ENCODE assay signal across 8 mouse cellular contexts in the genomic region with DNA sequence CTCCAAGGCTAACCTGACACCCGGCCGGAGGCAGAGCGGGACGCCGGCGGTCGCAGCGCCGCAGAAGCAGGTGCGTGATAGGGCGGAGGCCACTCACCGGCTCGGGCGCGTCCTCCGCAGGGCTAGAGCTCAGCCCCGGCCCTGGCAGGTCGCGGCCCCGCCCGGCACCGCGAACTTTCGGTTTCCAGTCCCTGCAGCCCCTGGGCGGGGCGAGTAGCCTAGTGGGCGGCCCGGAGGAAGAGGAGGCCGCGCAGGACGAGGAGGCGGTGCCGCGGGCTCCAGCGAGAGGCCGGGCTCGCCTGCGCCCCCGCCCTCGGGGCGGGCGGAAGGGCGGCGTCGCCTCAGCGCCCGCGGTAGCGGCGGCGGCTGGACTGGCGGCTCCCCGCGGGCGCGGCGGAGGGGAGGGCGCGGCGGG. TPM values are rescaled to one million over a fixed set of nuclear protein-coding genes. Genes with fewer than 3 reads are reported as not detected.
DNase-seq lines count a peak whose midpoint lies in the region; ATAC-seq and TF ChIP-seq lines count a peak whose summit lies in the region.

No protein-coding gene starts in this region.

- peak overlapping the region; percentile 80 for H3K4me3 ChIP-seq in embryonic facial prominence, embryonic 13.5 days
- peak overlapping the region; percentile 98 for H3K4me3 ChIP-seq in heart, adult 2 months
- H3K4me3 ChIP-seq in liver, adult 2 months (ENCODE audit: insufficient read depth, low read depth, low read length), result peak overlapping the region; percentile 91

- H3K9me3 ChIP-seq in embryonic facial prominence, embryonic 13.5 days, result no peaks in the 10 kb centered on the region

- H3K36me3 ChIP-seq in embryonic facial prominence, embryonic 13.5 days, result peaks cover 33% of the 10 kb centered on the region
- peaks cover 21% of the 10 kb centered on the region for H3K36me3 ChIP-seq in heart, adult 2 months (ENCODE audit: control insufficient read depth, insufficient read depth, low read length)
- peaks cover 19% of the 10 kb centered on the region; the same call in 1 of the 2 replicates for H3K36me3 ChIP-seq in liver, adult 2 months (ENCODE audit: control insufficient read depth, insufficient read depth, low read length)

- no peak for TF ChIP-seq CTCF in heart, adult 2 months (IDR thresholded peaks at IDR 0.05)
- TF ChIP-seq CTCF in liver, adult 2 months (IDR thresholded peaks at IDR 0.05; ENCODE audit: low read depth, low read length), result no peak

- ATAC-seq in embryonic facial prominence, embryonic 13.5 days (ENCODE audit: insufficient number of reproducible peaks, insufficient read depth, low FRiP score, low TSS enrichment, low read depth), result peak; percentile 88
- ATAC-seq in monocyte, adult 5-6 weeks (replicated peaks; ENCODE audit: insufficient number of reproducible peaks, low FRiP score, low TSS enrichment, poor library complexity, severe bottlenecking), result peak; percentile 75

- intact Hi-C loops in heart, adult 2 months (cut with DNase I), result loop anchor here (5.0 kb wide), 3 partner anchors 65 to 360 kb away; partner anchors contain the start of genes B4galt5, Slc9a8 and Stau1

- no peak for TF ChIP-seq EP300 in heart, adult 2 months (IDR thresholded peaks at IDR 0.05; ENCODE audit: insufficient read depth, low read depth, low read length)

- H3K4me1 ChIP-seq in embryonic facial prominence, embryonic 13.5 days, result peaks cover 37% of the 10 kb centered on the region
- H3K4me1 ChIP-seq in heart, adult 2 months (ENCODE audit: control insufficient read depth, insufficient read depth, low read length), result peaks cover 17% of the 10 kb centered on the region
- H3K4me1 ChIP-seq in liver, adult 2 months (ENCODE audit: control insufficient read depth, insufficient read depth, low read length), result peaks cover 19% of the 10 kb centered on the region

- TF ChIP-seq POLR2A in heart, adult 2 months (IDR thresholded peaks at IDR 0.05; ENCODE audit: insufficient read depth, low read depth, low read length), result peak; percentile 85
- TF ChIP-seq POLR2A in liver, adult 2 months (IDR thresholded peaks at IDR 0.05; ENCODE audit: extremely low read depth, insufficient read depth, low read length), result peak; percentile 75

- H3K4me2 ChIP-seq in embryonic facial prominence, embryonic 13.5 days, result peak overlapping the region; percentile 72

- peak overlapping the region; percentile 91 for H3K9ac ChIP-seq in embryonic facial prominence, embryonic 13.5 days
- peak overlapping the region; percentile 100 for H3K9ac ChIP-seq in heart, adult 2 months (ENCODE audit: low read depth, low read length)
- peak overlapping the region; percentile 91 for H3K9ac ChIP-seq in liver, adult 2 months (ENCODE audit: low read depth, low read length)

- no peaks in the 10 kb centered on the region for H3K27me3 ChIP-seq in embryonic facial prominence, embryonic 13.5 days
- no peaks in the 10 kb centered on the region for H3K27me3 ChIP-seq in heart, adult 2 months (ENCODE audit: control insufficient read depth, insufficient read depth, low read length)
- H3K27me3 ChIP-seq in liver, adult 2 months (ENCODE audit: control insufficient read depth, insufficient read depth, low read length), result no peaks in the 10 kb centered on the region

- peak; percentile 90 for DNase-seq in layer of hippocampus, adult 11-12 months (ENCODE audit: low spot score)
- DNase-seq in layer of hippocampus, adult 9-10 months (ENCODE audit: low spot score), result no peak
- peak; percentile 97 to 99 for DNase-seq in heart, adult 2 months
- peak; percentile 95 to 96 for DNase-seq in kidney, adult 8-10 months
- peak; percentile 80 for DNase-seq in liver, adult 2 months (ENCODE audit: extremely low read depth, low read depth, low spot score)
- DNase-seq in spleen, postnatal 36 days (ENCODE audit: low spot score in 2 of 2), result peak; percentile 98

- peaks cover 8% of the 10 kb centered on the region for H3K79me2 ChIP-seq in heart, adult 2 months (replicated peaks; ENCODE audit: control insufficient read depth, insufficient read depth, low read length)
- peaks cover 10% of the 10 kb centered on the region; the same call in 1 of the 2 replicates for H3K79me2 ChIP-seq in liver, adult 2 months (ENCODE audit: control insufficient read depth, insufficient read depth, low read length)

- peak overlapping the region; percentile 90 for H3K27ac ChIP-seq in embryonic facial prominence, embryonic 13.5 days
- peak overlapping the region; percentile 98 for H3K27ac ChIP-seq in heart, adult 2 months
- H3K27ac ChIP-seq in liver, adult 2 months (replicated peaks; ENCODE audit: insufficient read depth, low read depth, low read length), result peak overlapping the region; percentile 84

- WGBS in embryonic facial prominence, embryonic 13.5 days, result under 1% methylated on average over 48 of the region's 60 CpGs
- 1% methylated on average over 60 of the region's 60 CpGs for whole genome bisulfite sequencing in heart, adult 2 months
- under 1% methylated on average over 52 of the region's 60 CpGs for WGBS in liver, adult 2 months

RNA-seq across cellular contexts. Expression of gene Znfx1, which starts 0.3 kb away (rescaled TPM):
- 5.5 and 7.7 TPM in 2 replicates for polyA plus RNA-seq in embryonic facial prominence, embryonic 13.5 days (2015; fragmentation: Nextera tagmentation; extraction: Ambion mirVana)
- 10 to 100 TPM; 37.4 to 39.3 TPM for total RNA-seq in heart, adult 2 months (2021)
- 21.9 and 29.1 TPM in 2 replicates for polyA plus RNA-seq in heart, adult 2 months (2012; rRNA removed)
- 21.6 and 23.8 TPM in 2 replicates for total RNA-seq in liver, adult 2 months (2014; rRNA removed)
- polyA plus RNA-seq in liver, adult 2 months (2012; rRNA removed), result 20.5 and 23.3 TPM in 2 replicates
- 25.0 to 58.3 TPM (median 29.7 TPM) in 3 replicates for total RNA-seq in monocyte, adult 5-6 weeks (2017)

RNA-seq across cellular contexts. Expression of gene Ddx27, which starts 47.5 kb away (rescaled TPM):
- 52.5 and 54.2 TPM in 2 replicates for polyA plus RNA-seq in embryonic facial prominence, embryonic 13.5 days (2015; fragmentation: Nextera tagmentation; extraction: Ambion mirVana)
- total RNA-seq in heart, adult 2 months (2021), result 10 to 100 TPM; 10.9 to 11.3 TPM
- 6.9 and 7.7 TPM in 2 replicates for polyA plus RNA-seq in heart, adult 2 months (2012; rRNA removed)
- total RNA-seq in liver, adult 2 months (2014; rRNA removed), result 11.1 and 11.2 TPM in 2 replicates
- polyA plus RNA-seq in liver, adult 2 months (2012; rRNA removed), result 8.7 and 13.4 TPM in 2 replicates
- total RNA-seq in monocyte, adult 5-6 weeks (2017), result 80.0 to 90.5 TPM (median 85.6 TPM) in 3 replicates
